Mouse (Mus musculus): ENCODE measurements at regions not wholly inside any gene's neighbourhood (a gene's known extent, or its start where the extent isn't known, plus 50 kb on each side); places are given as distances from the start of the nearest gene placed in this dataset.

DNA sequence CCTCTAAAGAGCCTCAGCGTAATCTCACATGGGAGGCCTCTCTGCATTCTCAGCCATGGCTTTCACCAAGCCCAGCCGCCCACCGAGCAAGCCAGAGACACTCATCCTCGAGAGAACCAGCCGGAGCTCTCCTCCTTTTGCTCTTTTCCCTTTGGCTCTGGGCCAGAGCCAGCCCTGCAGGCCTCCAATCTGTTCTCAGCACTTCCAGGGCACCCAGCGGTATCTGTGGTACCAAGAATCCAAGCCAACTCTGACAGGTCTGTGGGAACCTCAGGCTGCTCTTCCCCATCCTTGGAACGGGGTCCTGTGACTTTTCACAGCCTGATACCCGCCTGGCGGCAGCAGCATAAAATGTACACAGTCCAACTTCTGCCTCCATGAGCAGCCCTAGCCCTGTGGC is 58.7 kb upstream of the Lnp1 start:
- DNase-seq = peak; percentile 53 to 54
